Mouse (Mus musculus) lung, embryonic 16.5 days (tissue): ENCODE data around the gene Kcnj8. TPM values are rescaled to one million over a fixed set of nuclear protein-coding genes. Genes with fewer than 3 reads are reported as not detected.

Experiments
- ATAC-seq: fragments of 200-750 bp; cut with Nextera tagmentation; 2 replicates; pipeline ENCODE4 v1.8.0; 2017; ENCODE audit warnings: low read depth, mild to moderate bottlenecking, moderate library complexity
- H3K27ac ChIP-seq: fragments of 300-500 bp; sonication (generic); 2 replicates; pipeline ENCODE4 v1.5.1; 2014; ENCODE audit warnings: mild to moderate bottlenecking, control low read depth, low read length
- H3K27me3 ChIP-seq: fragments of 300-500 bp; sonication (generic); 2 replicates; pipeline ENCODE4 v1.6.1; 2014; ENCODE audit warnings: low read depth, low read length, mixed read lengths; ENCODE audit not compliant: control insufficient read depth, insufficient read depth
- H3K36me3 ChIP-seq: fragments of 300-500 bp; sonication (generic); 2 replicates; pipeline ENCODE4 v1.6.1; 2014; ENCODE audit warnings: low read length; ENCODE audit not compliant: control insufficient read depth, insufficient read depth
- H3K4me1 ChIP-seq: fragments of 300-500 bp; sonication (generic); replicated peaks from 2 replicates; pipeline ENCODE4 v1.6.1; 2014; ENCODE audit warnings: low read length, mixed read lengths; ENCODE audit not compliant: control insufficient read depth, insufficient read depth
- H3K4me2 ChIP-seq: fragments of 300-500 bp; sonication (generic); 2 replicates; pipeline ENCODE4 v1.6.1; 2014; ENCODE audit warnings: low read depth, low read length, control low read depth
- H3K4me3 ChIP-seq: fragments of 300-500 bp; sonication (generic); 2 replicates; pipeline ENCODE4 v1.5.1; 2014; ENCODE audit warnings: mild to moderate bottlenecking, low read length, control low read depth
- H3K9ac ChIP-seq: fragments of 300-500 bp; sonication (generic); 2 replicates; pipeline ENCODE4 v1.6.1; 2014; ENCODE audit warnings: low read length, control low read depth
- H3K9me3 ChIP-seq: fragments of 300-500 bp; sonication (generic); 2 replicates; pipeline ENCODE4 v1.6.1; 2016; ENCODE audit warnings: low read length; ENCODE audit not compliant: control insufficient read depth
- WGBS: fragments of 180-500 bp; shearing (Covaris S2); extraction: QIAGEN DNeasy Blood & Tissue Kit; methylation state at CpG from one replicate; pipeline ENCODE4 v1.1.7; 2014; 5-methylcytosine and 5-hydroxymethylcytosine counted together
- polyA plus RNA-seq: library from polyadenylated mRNA; unstranded; fragments of >200 nt; fragmentation: Nextera tagmentation; extraction: Ambion mirVana; gene quantifications from 2 replicates; pipeline ENCODE4 v1.2.1, GENCODE M21; 2015

Kcnj8 gene
- polyA plus RNA-seq, 1 experiment from 2014 or later, result 17.8 TPM

GRCm38 (mm10) chr6:142572876-142573275 is 1.5 kb upstream of the Kcnj8 start:
- WGBS, result 34% methylated on average over 6 of the region's 6 CpGs
- no peaks in the 10 kb centered on the region for H3K36me3 ChIP-seq
- no peaks in the 10 kb centered on the region for H3K9me3 ChIP-seq
- peak; percentile 27 for ATAC-seq
- no peak overlapping the region for H3K4me2 ChIP-seq
- peaks cover 20% of the 10 kb centered on the region for H3K27me3 ChIP-seq
- no peak overlapping the region for H3K9ac ChIP-seq
- peaks cover 17% of the 10 kb centered on the region for H3K4me1 ChIP-seq
- H3K27ac ChIP-seq, result peak overlapping the region; percentile 17; the same call in 1 of the 2 replicates
- H3K4me3 ChIP-seq, result no peak overlapping the region

- no peak overlapping the region for H3K27ac ChIP-seq
- no peaks in the 10 kb centered on the region for H3K36me3 ChIP-seq
- peak overlapping the region; percentile 48 for H3K9ac ChIP-seq
- peaks cover 20% of the 10 kb centered on the region for H3K27me3 ChIP-seq
- H3K4me3 ChIP-seq, result peak overlapping the region; percentile 53
- peak overlapping the region; percentile 87 for H3K4me2 ChIP-seq
- WGBS, result 4% methylated on average over 21 of the region's 21 CpGs
- peaks cover 20% of the 10 kb centered on the region for H3K4me1 ChIP-seq
- peak; percentile 11; the same call in 1 of the 2 replicates for ATAC-seq
- no peaks in the 10 kb centered on the region for H3K9me3 ChIP-seq
Measured at GRCm38 (mm10) chr6:142571629-142572360, 381 bp upstream of the Kcnj8 start.

- no peaks in the 10 kb centered on the region for H3K9me3 ChIP-seq
- peaks cover 20% of the 10 kb centered on the region for H3K4me1 ChIP-seq
- H3K27me3 ChIP-seq, result peaks cover 20% of the 10 kb centered on the region
- H3K9ac ChIP-seq, result peak overlapping the region; percentile 35
- WGBS, result 9% methylated on average over 30 of the region's 30 CpGs
- H3K4me3 ChIP-seq, result peak overlapping the region; percentile 53
- H3K36me3 ChIP-seq, result no peaks in the 10 kb centered on the region
- ATAC-seq, result no peak
- no peak overlapping the region for H3K27ac ChIP-seq
- peak overlapping the region; percentile 87 for H3K4me2 ChIP-seq
Measured at GRCm38 (mm10) chr6:142570046-142570770, 1.2 kb downstream of the Kcnj8 start.

- Histone ChIP-seq H3K9me3 (no peaks in the 10 kb centered on the region), H3K4me2 (peak overlapping the region; percentile 17; the same call in 1 of the 2 replicates), H3K27ac (no peak overlapping the region), H3K4me3 (peak overlapping the region; percentile 10; the same call in 1 of the 2 replicates), H3K27me3 (peaks cover 20% of the 10 kb centered on the region), H3K36me3 (no peaks in the 10 kb centered on the region), H3K4me1 (peaks cover 20% of the 10 kb centered on the region), H3K9ac (peak overlapping the region; percentile 32; the same call in 1 of the 2 replicates)
- 55% methylated on average over 7 of the region's 7 CpGs for WGBS
- no peak for ATAC-seq
Measured at GRCm38 (mm10) chr6:142568713-142569357, 2.6 kb downstream of the Kcnj8 start.

- peak; percentile 59 for ATAC-seq
- H3K4me2 ChIP-seq, result peak overlapping the region; percentile 0; the same call in 1 of the 2 replicates
- no peaks in the 10 kb centered on the region for H3K36me3 ChIP-seq
- H3K27me3 ChIP-seq, result peaks cover 19% of the 10 kb centered on the region
- H3K4me1 ChIP-seq, result peaks cover 17% of the 10 kb centered on the region
- WGBS, result 10% methylated on average over 5 of the region's 5 CpGs
- no peak overlapping the region for H3K9ac ChIP-seq
- H3K27ac ChIP-seq, result no peak overlapping the region
- no peaks in the 10 kb centered on the region for H3K9me3 ChIP-seq
- H3K4me3 ChIP-seq, result no peak overlapping the region
Measured at GRCm38 (mm10) chr6:142567452-142567851, 4.0 kb downstream of the Kcnj8 start.

GRCm38 (mm10) chr6:142564746-142565145 is 6.7 kb downstream of the Kcnj8 start:
- Histone ChIP-seq H3K9ac (no peak overlapping the region), H3K27ac (no peak overlapping the region), H3K4me2 (no peak overlapping the region), H3K9me3 (no peaks in the 10 kb centered on the region), H3K27me3 (peaks cover 8% of the 10 kb centered on the region), H3K4me3 (no peak overlapping the region), H3K4me1 (peaks cover 7% of the 10 kb centered on the region), H3K36me3 (no peaks in the 10 kb centered on the region)
- no peak for ATAC-seq
- WGBS, result 80% methylated on average over 3 of the region's 3 CpGs

GRCm38 (mm10) chr6:142561151-142561550 is 10.3 kb downstream of the Kcnj8 start:
- Histone ChIP-seq H3K27ac (no peak overlapping the region), H3K4me3 (no peak overlapping the region)

GRCm38 (mm10) chr6:142558772-142559679 is 12.4 kb downstream of the Kcnj8 start:
- no peaks in the 10 kb centered on the region for H3K4me1 ChIP-seq
- no peak overlapping the region for H3K4me2 ChIP-seq
- no peak overlapping the region for H3K9ac ChIP-seq
- no peaks in the 10 kb centered on the region for H3K36me3 ChIP-seq
- no peak overlapping the region for H3K27ac ChIP-seq
- no peaks in the 10 kb centered on the region for H3K27me3 ChIP-seq
- no peaks in the 10 kb centered on the region for H3K9me3 ChIP-seq
- H3K4me3 ChIP-seq, result no peak overlapping the region
- WGBS, result 73% methylated on average over 10 of the region's 10 CpGs
- no peak for ATAC-seq

More at GRCm38 (mm10) chr6:142561151-142561550, 10.3 kb downstream of the Kcnj8 start:
- Histone ChIP-seq H3K36me3 (no peaks in the 10 kb centered on the region), H3K9me3 (no peaks in the 10 kb centered on the region), H3K4me2 (no peak overlapping the region), H3K9ac (no peak overlapping the region), H3K4me1 (no peaks in the 10 kb centered on the region), H3K27me3 (no peaks in the 10 kb centered on the region)
- 71% methylated on average over 1 of the region's 1 CpGs for WGBS
- no peak for ATAC-seq
